Mouse (Mus musculus): ENCODE data around the gene Gm32802. TPM values are rescaled to one million over a fixed set of nuclear protein-coding genes. Genes with fewer than 3 reads are reported as not detected.
"Not testable (repeated sequence)": the region's sequence is repeated elsewhere in the genome, so short reads cannot be mapped to it uniquely, and the experiment has no call there.

Gm32802 gene
- polyA plus RNA-seq, 1 experiment from 2014 or later: not detected

DNA sequence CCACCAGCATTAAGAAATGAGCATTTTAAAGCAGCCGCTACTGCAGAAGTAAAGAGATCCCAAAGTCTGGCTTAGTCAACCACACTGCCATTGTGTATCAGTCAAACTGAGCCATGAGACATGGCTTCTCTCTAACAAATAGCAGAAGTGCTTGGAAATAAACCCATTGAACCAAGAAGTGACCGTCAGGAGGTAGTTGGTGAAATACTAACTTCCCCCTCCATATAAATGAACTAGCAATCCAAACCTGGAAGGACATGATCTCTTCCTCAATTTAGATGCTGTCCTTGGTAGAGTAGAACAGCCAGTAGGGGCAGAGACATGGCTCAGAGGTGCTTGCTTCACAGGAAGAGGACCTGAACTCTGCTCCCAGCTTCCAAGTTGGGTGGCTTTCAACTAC lies 12.9 kb downstream of the Gm32802 start:
- H3K9ac ChIP-seq (replicated peaks; ENCODE audit: low read length); H3K9me3 ChIP-seq (replicated peaks; ENCODE audit: control insufficient read depth, low read length); H3K27me3 ChIP-seq (ENCODE audit: control insufficient read depth, insufficient read depth, low read length); H3K4me3 ChIP-seq (ENCODE audit: low read depth, low read length); H3K4me1 ChIP-seq (ENCODE audit: control insufficient read depth, insufficient read depth, low read length); H3K4me2 ChIP-seq (ENCODE audit: low read depth, low read length); ATAC-seq (replicated peaks; ENCODE audit: insufficient number of reproducible peaks, low FRiP score, low TSS enrichment, low read depth); H3K27ac ChIP-seq (replicated peaks; ENCODE audit: low read depth, low read length); H3K36me3 ChIP-seq (replicated peaks; ENCODE audit: control insufficient read depth, insufficient read depth, low read depth, low read length); DNase-seq (ENCODE audit: low spot score): not testable (repeated sequence)
- WGBS: no CpG with 5 or more reads among the region's 2 CpGs

DNA sequence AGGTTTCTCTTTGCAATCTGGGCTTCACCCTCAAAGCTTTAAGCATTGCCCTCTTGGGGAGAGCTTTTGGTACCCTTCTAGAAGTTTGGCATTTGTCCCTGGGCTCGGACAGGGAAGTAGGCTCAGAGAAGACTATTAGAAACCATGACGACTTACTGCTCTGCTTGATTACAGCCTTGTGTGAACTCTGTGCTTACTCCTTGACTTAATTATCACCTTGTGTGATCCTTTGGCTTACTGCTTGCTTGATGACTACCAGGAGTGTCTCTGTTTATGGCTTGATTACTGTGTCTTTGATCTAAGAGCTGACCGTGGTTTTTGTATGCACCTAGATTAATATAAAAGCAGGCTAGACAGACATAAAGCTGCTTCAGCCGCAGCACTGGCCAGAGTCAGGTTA lies 19.6 kb downstream of the Gm32802 start:
- not testable (repeated sequence) for H3K4me1 ChIP-seq (ENCODE audit: control insufficient read depth, insufficient read depth, low read length); H3K27me3 ChIP-seq (ENCODE audit: control insufficient read depth, insufficient read depth, low read length); H3K4me2 ChIP-seq (ENCODE audit: low read depth, low read length); ATAC-seq (replicated peaks; ENCODE audit: insufficient number of reproducible peaks, low FRiP score, low TSS enrichment, low read depth); H3K9ac ChIP-seq (replicated peaks; ENCODE audit: low read length); H3K9me3 ChIP-seq (replicated peaks; ENCODE audit: control insufficient read depth, low read length); H3K27ac ChIP-seq (replicated peaks; ENCODE audit: low read depth, low read length); DNase-seq (ENCODE audit: low spot score); H3K36me3 ChIP-seq (replicated peaks; ENCODE audit: control insufficient read depth, insufficient read depth, low read depth, low read length); H3K4me3 ChIP-seq (ENCODE audit: low read depth, low read length)
- WGBS: no CpG with 5 or more reads among the region's 4 CpGs

DNA sequence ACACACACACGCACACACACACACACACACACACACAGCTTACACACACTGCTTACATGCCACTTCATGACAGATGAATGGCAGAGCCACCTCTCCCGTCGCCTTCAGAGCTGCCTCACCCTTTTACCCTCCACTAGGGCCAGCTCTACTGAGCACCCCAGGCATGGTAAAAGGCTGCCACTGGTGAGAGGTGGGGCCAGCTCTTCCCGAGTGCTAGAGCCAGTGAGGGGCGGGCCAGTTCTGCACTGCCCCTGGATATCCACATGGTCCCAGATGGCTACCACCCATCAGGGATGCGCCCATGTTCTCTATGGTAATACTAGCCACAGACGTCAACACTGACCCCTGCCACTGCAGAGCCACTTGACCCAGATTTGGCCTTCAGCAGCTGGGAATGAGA lies 24.1 kb downstream of the Gm32802 start:
- 80% methylated on average over 7 of the region's 7 CpGs for WGBS
- H3K4me3 ChIP-seq (ENCODE audit: low read depth, low read length); H3K27me3 ChIP-seq (ENCODE audit: control insufficient read depth, insufficient read depth, low read length); H3K9ac ChIP-seq (replicated peaks; ENCODE audit: low read length); H3K27ac ChIP-seq (replicated peaks; ENCODE audit: low read depth, low read length); H3K9me3 ChIP-seq (replicated peaks; ENCODE audit: control insufficient read depth, low read length); H3K36me3 ChIP-seq (replicated peaks; ENCODE audit: control insufficient read depth, insufficient read depth, low read depth, low read length); DNase-seq (ENCODE audit: low spot score); ATAC-seq (replicated peaks; ENCODE audit: insufficient number of reproducible peaks, low FRiP score, low TSS enrichment, low read depth); H3K4me2 ChIP-seq (ENCODE audit: low read depth, low read length); H3K4me1 ChIP-seq (ENCODE audit: control insufficient read depth, insufficient read depth, low read length): not testable (repeated sequence)

DNA sequence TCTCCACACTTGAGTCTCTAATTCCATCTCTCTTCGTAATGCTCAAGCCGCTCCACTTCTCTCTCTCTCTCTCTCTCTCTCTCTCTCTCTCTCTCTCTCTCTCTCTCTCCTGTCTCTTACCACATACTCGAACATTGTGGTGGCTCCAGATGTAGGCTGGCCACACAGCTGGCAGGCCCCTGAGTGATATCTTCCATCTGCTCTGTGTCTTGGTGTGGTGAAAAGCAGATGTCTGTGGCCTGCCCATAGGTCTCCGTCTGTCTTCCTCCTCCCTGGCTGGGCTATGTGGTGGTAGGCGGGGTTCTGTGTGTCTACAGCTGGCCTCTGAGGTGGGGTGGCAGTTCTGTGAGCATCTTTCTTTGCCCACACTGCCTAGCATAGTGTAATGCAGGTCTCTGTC lies 24.5 kb downstream of the Gm32802 start:
- H3K4me3 ChIP-seq (ENCODE audit: low read depth, low read length); ATAC-seq (replicated peaks; ENCODE audit: insufficient number of reproducible peaks, low FRiP score, low TSS enrichment, low read depth); H3K27me3 ChIP-seq (ENCODE audit: control insufficient read depth, insufficient read depth, low read length); DNase-seq (ENCODE audit: low spot score); H3K36me3 ChIP-seq (replicated peaks; ENCODE audit: control insufficient read depth, insufficient read depth, low read depth, low read length); H3K4me2 ChIP-seq (ENCODE audit: low read depth, low read length); H3K27ac ChIP-seq (replicated peaks; ENCODE audit: low read depth, low read length); H3K9ac ChIP-seq (replicated peaks; ENCODE audit: low read length); H3K9me3 ChIP-seq (replicated peaks; ENCODE audit: control insufficient read depth, low read length); H3K4me1 ChIP-seq (ENCODE audit: control insufficient read depth, insufficient read depth, low read length): not testable (repeated sequence)
- 63% methylated on average over 1 of the region's 5 CpGs for WGBS

DNA sequence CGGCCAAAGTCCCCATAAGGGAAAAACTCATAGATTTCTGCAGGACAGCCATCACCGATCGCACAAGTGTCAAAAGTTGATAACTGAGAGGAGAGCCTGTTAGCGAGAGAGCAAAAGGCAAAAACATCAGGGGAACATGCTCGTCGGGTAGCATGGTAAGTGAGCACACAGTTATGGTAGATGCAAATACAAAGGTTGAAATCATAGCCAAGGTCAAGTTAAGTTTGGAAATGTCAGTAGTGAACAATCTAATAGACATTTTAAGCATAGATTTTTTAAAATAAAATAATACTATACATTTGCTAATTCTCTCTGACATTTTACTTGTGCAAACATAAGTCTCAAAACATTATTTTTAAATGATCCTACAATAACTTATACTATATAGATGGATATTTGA lies 36.5 kb downstream of the Gm32802 start, which contains the start of gene Iltifb:
TSS of gene Iltifb (minus strand) at position 101 of the 400 bp plus-strand sequence.
- WGBS: 92% methylated on average over 6 of the region's 6 CpGs
- H3K36me3 ChIP-seq (replicated peaks; ENCODE audit: control insufficient read depth, insufficient read depth, low read depth, low read length): no peaks in the 10 kb centered on the region
- H3K4me1 ChIP-seq (ENCODE audit: control insufficient read depth, insufficient read depth, low read length): no peaks in the 10 kb centered on the region
- no peak within 1 kb of the TSS for H3K27ac ChIP-seq (replicated peaks; ENCODE audit: low read depth, low read length)
- ATAC-seq (replicated peaks; ENCODE audit: insufficient number of reproducible peaks, low FRiP score, low TSS enrichment, low read depth) (no peak), DNase-seq (ENCODE audit: low spot score) (no peak)
- no peaks in the 10 kb centered on the region for H3K9me3 ChIP-seq (replicated peaks; ENCODE audit: control insufficient read depth, low read length)
- no peak within 1 kb of the TSS for H3K9ac ChIP-seq (replicated peaks; ENCODE audit: low read length)
- no peaks in the 10 kb centered on the region for H3K27me3 ChIP-seq (ENCODE audit: control insufficient read depth, insufficient read depth, low read length)
- no peak within 1 kb of the TSS for H3K4me2 ChIP-seq (ENCODE audit: low read depth, low read length)
- no peak within 1 kb of the TSS for H3K4me3 ChIP-seq (ENCODE audit: low read depth, low read length)

DNA sequence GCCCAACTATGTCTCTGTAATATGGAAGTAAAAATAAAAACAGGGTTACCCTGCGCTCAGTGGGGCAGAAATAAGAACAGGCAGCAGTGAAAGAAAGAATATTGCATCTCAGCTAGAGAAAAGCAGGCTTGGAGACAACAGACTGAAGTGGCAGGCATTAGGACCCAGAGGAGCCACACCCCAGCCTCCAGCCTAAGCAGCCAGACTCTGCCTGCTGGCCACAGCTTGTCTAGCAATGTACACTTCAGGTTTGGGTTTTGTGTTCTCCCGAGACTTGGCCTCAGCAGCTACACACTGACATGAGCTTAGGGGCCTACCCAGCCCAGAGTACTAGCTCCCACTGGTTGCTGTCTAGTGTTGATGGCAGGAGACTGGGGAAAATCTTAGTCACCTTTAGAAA lies 43.6 kb downstream of the Gm32802 start:
- H3K4me2 ChIP-seq (ENCODE audit: low read depth, low read length); H3K4me3 ChIP-seq (ENCODE audit: low read depth, low read length); DNase-seq (ENCODE audit: low spot score); H3K9ac ChIP-seq (replicated peaks; ENCODE audit: low read length); H3K36me3 ChIP-seq (replicated peaks; ENCODE audit: control insufficient read depth, insufficient read depth, low read depth, low read length); H3K9me3 ChIP-seq (replicated peaks; ENCODE audit: control insufficient read depth, low read length); ATAC-seq (replicated peaks; ENCODE audit: insufficient number of reproducible peaks, low FRiP score, low TSS enrichment, low read depth); H3K27ac ChIP-seq (replicated peaks; ENCODE audit: low read depth, low read length); H3K27me3 ChIP-seq (ENCODE audit: control insufficient read depth, insufficient read depth, low read length); H3K4me1 ChIP-seq (ENCODE audit: control insufficient read depth, insufficient read depth, low read length): not testable (repeated sequence)
- 46% methylated on average over 2 of the region's 2 CpGs for WGBS

Other genes starting within 250 kb of the Gm32802 start
- 54.6 and 60.8 TPM in 2 replicates for gene Mdm1, start 116.9 kb upstream of the Gm32802 start, polyA plus RNA-seq (2014; fragmentation: Nextera tagmentation; extraction: Ambion mirVana)
- not detected in 2 replicates for gene Il22, start 53.7 kb upstream of the Gm32802 start, polyA plus RNA-seq (2014; fragmentation: Nextera tagmentation; extraction: Ambion mirVana)
- gene Gm32717, start 17.9 kb upstream of the Gm32802 start, polyA plus RNA-seq (2014; fragmentation: Nextera tagmentation; extraction: Ambion mirVana): not detected in 2 replicates
- gene Iltifb, start 36.4 kb downstream of the Gm32802 start, polyA plus RNA-seq (2014; fragmentation: Nextera tagmentation; extraction: Ambion mirVana): not detected in 2 replicates
- gene Gm9040, start 68.3 kb downstream of the Gm32802 start, polyA plus RNA-seq (2014; fragmentation: Nextera tagmentation; extraction: Ambion mirVana): not detected in 2 replicates
- gene Gm9044, start 73.7 kb downstream of the Gm32802 start, polyA plus RNA-seq (2014; fragmentation: Nextera tagmentation; extraction: Ambion mirVana): not detected in 2 replicates
- 0.10 TPM in 1 of 2 replicates, not detected in the other for gene Gm9045, start 79.1 kb downstream of the Gm32802 start, polyA plus RNA-seq (2014; fragmentation: Nextera tagmentation; extraction: Ambion mirVana)
- gene Gm9046, start 84.6 kb downstream of the Gm32802 start, polyA plus RNA-seq (2014; fragmentation: Nextera tagmentation; extraction: Ambion mirVana): not detected in 2 replicates
- gene Gm9048, start 90.0 kb downstream of the Gm32802 start, polyA plus RNA-seq (2014; fragmentation: Nextera tagmentation; extraction: Ambion mirVana): not detected in 2 replicates
- gene Gm9049, start 95.4 kb downstream of the Gm32802 start, polyA plus RNA-seq (2014; fragmentation: Nextera tagmentation; extraction: Ambion mirVana): 0.10 TPM in 1 of 2 replicates, not detected in the other
- gene Ifng, start 182.4 kb downstream of the Gm32802 start, polyA plus RNA-seq (2014; fragmentation: Nextera tagmentation; extraction: Ambion mirVana): not detected in 2 replicates